Mouse (Mus musculus) megakaryocyte, embryonic 14.5 days (primary cell): ENCODE data around the gene Cmc1.

Experiments used
- FLI1 ChIP-seq: IDR thresholded peaks from 2 replicates; pipeline ENCODE4 v1.6.1; 2012; ENCODE audit warnings: low read length, inconsistent platforms, mixed read lengths
- GATA1 ChIP-seq: IDR thresholded peaks from 3 replicates; pipeline ENCODE4 v1.6.1; 2012; ENCODE audit warnings: mixed read lengths, low read length, inconsistent platforms, borderline replicate concordance

- TF ChIP-seq GATA1 (no peak), FLI1 (no peak)
These were observed 29.4 kb upstream of the Cmc1 start for GRCm38 (mm10) chr9:118179136-118180025.
